Comparison of ENCODE assay signal across 20 mouse cellular contexts in genomic region chrX:52746849-52747248, GRCm38 (mm10). TPM values are rescaled to one million over a fixed set of nuclear protein-coding genes. Genes with fewer than 3 reads are reported as not detected.
DNase-seq lines count a peak whose midpoint lies in the region; ATAC-seq and TF ChIP-seq lines count a peak whose summit lies in the region.
"Had no signal": no experiment of that assay in that cellular context is flagged by ENCODE, and none has a peak within 500 bp of the region (broad histone marks: within the 10 kb centered on the region; RNA-seq: fewer than 3 reads in every experiment).

No protein-coding gene starts in this region.

- H3K9ac ChIP-seq in hindbrain, postnatal 0 days (replicated peaks; ENCODE audit: low read length) = no peak overlapping the region
- no peak overlapping the region for H3K9ac ChIP-seq in midbrain, embryonic 13.5 days (replicated peaks)
- no peak overlapping the region for H3K9ac ChIP-seq in ES-E14 (ENCODE audit: insufficient read depth, low read depth, low read length, poor library complexity, severe bottlenecking)
- H3K9ac ChIP-seq: neural tube, embryonic 13.5 days had no signal

- peak; percentile 76 for DNase-seq in hindbrain, embryonic 10.5 days (ENCODE audit: low spot score)
- DNase-seq in hindbrain, postnatal 0 days (ENCODE audit: low spot score) = no peak
- peak; percentile 77 for DNase-seq in midbrain, embryonic 10.5 days (ENCODE audit: low spot score)
- peak; percentile 54 for DNase-seq in ES-E14 (ENCODE audit: low read depth, low spot score)
- DNase-seq in embryonic facial prominence, embryonic 10.5 days (ENCODE audit: low spot score) = peak; percentile 50
- DNase-seq in cerebellum, adult 18-20 months = no peak
- DNase-seq: adrenal gland, postnatal 25 days; cerebellum, adult 9-10 months; heart, postnatal 4 days; kidney, postnatal 36 days; lung, adult 2 months had no signal

- peak overlapping the region; percentile 62; the same call in 1 of the 2 replicates for H3K27ac ChIP-seq in hindbrain, embryonic 10.5 days
- H3K27ac ChIP-seq in hindbrain, postnatal 0 days = no peak overlapping the region
- peak overlapping the region; percentile 92 for H3K27ac ChIP-seq in midbrain, embryonic 10.5 days (replicated peaks)
- H3K27ac ChIP-seq in midbrain, embryonic 13.5 days = no peak overlapping the region
- no peak overlapping the region; the same call in 1 of the 2 replicates for H3K27ac ChIP-seq in ES-E14 (ENCODE audit: insufficient read depth, low read depth, low read length, poor library complexity, severe bottlenecking)
- no peak overlapping the region for H3K27ac ChIP-seq in embryonic facial prominence, embryonic 10.5 days (replicated peaks)
- H3K27ac ChIP-seq: macrophage; neural tube, embryonic 13.5 days had no signal

- 15% methylated on average over 1 of the region's 1 CpGs for WGBS in hindbrain, embryonic 10.5 days
- 45% methylated on average over 1 of the region's 1 CpGs for WGBS in hindbrain, postnatal 0 days
- WGBS in midbrain, embryonic 10.5 days = 11% methylated on average over 1 of the region's 1 CpGs
- WGBS in midbrain, embryonic 13.5 days = 24% methylated on average over 1 of the region's 1 CpGs
- 26% methylated on average over 1 of the region's 1 CpGs for WGBS in embryonic facial prominence, embryonic 10.5 days

- in situ Hi-C loops in ES-E14 (cut with MboI; ENCODE audit: low sequenced_read_pairs in 2 of 2, unreplicated experiment in 2 of 2) = no loop called here

- no peaks in the 10 kb centered on the region for H3K27me3 ChIP-seq in hindbrain, embryonic 10.5 days (ENCODE audit: insufficient read depth, poor library complexity, severe bottlenecking)
- no peaks in the 10 kb centered on the region for H3K27me3 ChIP-seq in hindbrain, postnatal 0 days (ENCODE audit: insufficient read depth, low read length)
- no peaks in the 10 kb centered on the region for H3K27me3 ChIP-seq in midbrain, embryonic 10.5 days (ENCODE audit: low read depth, poor library complexity, severe bottlenecking)
- H3K27me3 ChIP-seq in midbrain, embryonic 13.5 days = peaks cover 14% of the 10 kb centered on the region; the same call in 1 of the 2 replicates
- H3K27me3 ChIP-seq in embryonic facial prominence, embryonic 10.5 days (replicated peaks; ENCODE audit: low read depth, poor library complexity, severe bottlenecking) = peaks cover 23% of the 10 kb centered on the region

- H3K36me3 ChIP-seq in hindbrain, embryonic 10.5 days = peaks cover 3% of the 10 kb centered on the region; the same call in 1 of the 2 replicates
- H3K36me3 ChIP-seq in hindbrain, postnatal 0 days (ENCODE audit: insufficient read depth, low read length) = no peaks in the 10 kb centered on the region
- peaks cover 6% of the 10 kb centered on the region for H3K36me3 ChIP-seq in midbrain, embryonic 10.5 days
- no peaks in the 10 kb centered on the region for H3K36me3 ChIP-seq in midbrain, embryonic 13.5 days
- peaks cover 6% of the 10 kb centered on the region for H3K36me3 ChIP-seq in ES-E14 (ENCODE audit: control insufficient read depth, insufficient read depth, low read length, poor library complexity, severe bottlenecking)
- H3K36me3 ChIP-seq in embryonic facial prominence, embryonic 10.5 days (replicated peaks) = no peaks in the 10 kb centered on the region
- H3K36me3 ChIP-seq: neural tube, embryonic 13.5 days had no signal

- no peak overlapping the region for H3K4me2 ChIP-seq in hindbrain, postnatal 0 days (ENCODE audit: low read depth, low read length)
- H3K4me2 ChIP-seq in midbrain, embryonic 13.5 days (replicated peaks) = no peak overlapping the region
- H3K4me2 ChIP-seq: neural tube, embryonic 13.5 days had no signal

- ATAC-seq in hindbrain, postnatal 0 days = no peak
- no peak for ATAC-seq in midbrain, embryonic 13.5 days
- ATAC-seq in granulocyte monocyte progenitor cell, adult 5-6 weeks (replicated peaks; ENCODE audit: poor library complexity, severe bottlenecking) = no peak
- ATAC-seq: forebrain, embryonic 16.5 days; inflammation-experienced regulatory T-cells, adult 6 months had no signal

- H3K9me3 ChIP-seq in hindbrain, embryonic 10.5 days = no peaks in the 10 kb centered on the region
- H3K9me3 ChIP-seq in hindbrain, postnatal 0 days (ENCODE audit: low read length) = no peaks in the 10 kb centered on the region
- 0 out of 2 replicates have a peak, but pooled peaks cover 4% of the 10 kb centered on the region for H3K9me3 ChIP-seq in midbrain, embryonic 10.5 days (replicated peaks)
- no peaks in the 10 kb centered on the region for H3K9me3 ChIP-seq in midbrain, embryonic 13.5 days
- H3K9me3 ChIP-seq in ES-E14 (ENCODE audit: control insufficient read depth, insufficient read depth, low read depth, low read length) = no peaks in the 10 kb centered on the region
- H3K9me3 ChIP-seq in embryonic facial prominence, embryonic 10.5 days = no peaks in the 10 kb centered on the region
- H3K9me3 ChIP-seq: neural tube, embryonic 13.5 days had no signal

- H3K4me1 ChIP-seq in hindbrain, embryonic 10.5 days (replicated peaks) = peaks cover 20% of the 10 kb centered on the region
- no peaks in the 10 kb centered on the region for H3K4me1 ChIP-seq in hindbrain, postnatal 0 days (ENCODE audit: insufficient read depth, low read length)
- H3K4me1 ChIP-seq in midbrain, embryonic 10.5 days = peaks cover 67% of the 10 kb centered on the region
- H3K4me1 ChIP-seq in midbrain, embryonic 13.5 days (replicated peaks) = peaks cover 4% of the 10 kb centered on the region; the same call in 1 of the 2 replicates
- H3K4me1 ChIP-seq in ES-E14 (ENCODE audit: control insufficient read depth in 2 of 2, insufficient read depth in 2 of 2, low read length in 2 of 2, poor library complexity in 1 of 2) = peaks cover 0 to 8% of the 10 kb centered on the region in 2 experiments; a peak in 1 of 4 replicates
- H3K4me1 ChIP-seq in embryonic facial prominence, embryonic 10.5 days = peaks cover 22% of the 10 kb centered on the region

- no peak overlapping the region for H3K4me3 ChIP-seq in hindbrain, embryonic 10.5 days
- H3K4me3 ChIP-seq in hindbrain, postnatal 0 days (ENCODE audit: low read length) = no peak overlapping the region
- no peak overlapping the region for H3K4me3 ChIP-seq in midbrain, embryonic 10.5 days
- no peak overlapping the region for H3K4me3 ChIP-seq in midbrain, embryonic 13.5 days (replicated peaks)
- no peak overlapping the region for H3K4me3 ChIP-seq in ES-E14 (ENCODE audit: insufficient read depth in 1 of 2, low read depth in 1 of 2, low read length in 2 of 2, poor library complexity in 1 of 2, severe bottlenecking in 1 of 2)
- H3K4me3 ChIP-seq in embryonic facial prominence, embryonic 10.5 days = no peak overlapping the region
- H3K4me3 ChIP-seq: erythroblast, embryonic 14.5 days; neural tube, embryonic 13.5 days had no signal

- no peak for TF ChIP-seq CTCF in hindbrain, postnatal 0 days (IDR thresholded peaks at IDR 0.05; ENCODE audit: low read depth)

TF ChIP-seq in ES-E14, 5 proteins besides CTCF, POLR2A, EP300 and RAD21:
- no peak for TF ChIP-seq ZC3H11A (IDR thresholded peaks at IDR 0.05; ENCODE audit: borderline replicate concordance, low read depth, low read length)
- TF ChIP-seq MAFK (IDR thresholded peaks at IDR 0.05; ENCODE audit: insufficient read depth, low read depth, low read length) = peak; percentile 22; the same call in 1 of the 2 replicates

RNA-seq across cellular contexts. Expression of gene Ccdc160, which starts 44.2 kb away (rescaled TPM):
- polyA plus RNA-seq in hindbrain, embryonic 10.5 days (2016; fragmentation: Nextera tagmentation; extraction: Ambion mirVana) = 5.2 and 9.4 TPM in 2 replicates
- total RNA-seq in hindbrain, postnatal 0 days (2014; rRNA removed) = 1.7 and 3.0 TPM in 2 replicates
- polyA plus RNA-seq in hindbrain, postnatal 0 days (2015; fragmentation: Nextera tagmentation; extraction: Ambion mirVana) = 5.5 and 5.8 TPM in 2 replicates
- 8.5 and 12.4 TPM in 2 replicates for polyA plus RNA-seq in midbrain, embryonic 10.5 days (2016; fragmentation: Nextera tagmentation; extraction: Ambion mirVana)
- 4.9 TPM in 2 replicates for polyA plus RNA-seq in midbrain, embryonic 13.5 days (2015; fragmentation: Nextera tagmentation; extraction: Ambion mirVana)
- total RNA-seq in ES-E14 (2012; rRNA removed) = 3.4 and 4.3 TPM in 2 replicates
- polyA plus RNA-seq in embryonic facial prominence, embryonic 10.5 days (2016; fragmentation: Nextera tagmentation; extraction: Ambion mirVana) = 5.0 and 5.8 TPM in 2 replicates
- not detected in 2 replicates for total RNA-seq in granulocyte monocyte progenitor cell, adult 5-6 weeks (2014; fragmentation: Nextera tagmentation)
- total RNA-seq in granulocyte monocyte progenitor cell, adult 5-6 weeks (2017) = not detected in 2 replicates
- polyA plus RNA-seq: erythroblast, embryonic 14.5 days; inflammation-experienced regulatory T-cells, adult 6 months; liver, adult 2 months; macrophage; small intestine, adult 2 months had no signal

Comparison
In these comparisons a context has a peak if more than half of its experiments do, and no peak if none do; other contexts are left out.
1. DNase-seq: peak in hindbrain, embryonic 10.5 days (single experiment), midbrain, embryonic 10.5 days (single experiment), ES-E14 (single experiment) and embryonic facial prominence, embryonic 10.5 days (single experiment); none in hindbrain, postnatal 0 days (single experiment) and cerebellum, adult 18-20 months (0 of 2).
2. H3K27ac ChIP-seq: peak in hindbrain, embryonic 10.5 days (single experiment) and midbrain, embryonic 10.5 days (single experiment); none in hindbrain, postnatal 0 days (single experiment), midbrain, embryonic 13.5 days (single experiment), ES-E14 (single experiment) and embryonic facial prominence, embryonic 10.5 days (single experiment).